Mouse (Mus musculus) spleen, adult 2 months (tissue): ENCODE results near the gene Xcr1. TPM values are rescaled to one million over a fixed set of nuclear protein-coding genes. Genes with fewer than 3 reads are reported as not detected.

Experiments
- DNase-seq, 2 experiments: peaks; one replicate each; pipeline versions ENCODE4 v3.0.0 to v3.0.0-alpha.2; 2012 to 2021; ENCODE audit warnings: low spot score in 2 of 2, low read depth in 1 of 2
- H3K27ac ChIP-seq: fragments of 200-500 bp; 2 replicates; pipeline ENCODE4 v1.5.1; 2012; ENCODE audit warnings: low read length, inconsistent platforms; ENCODE audit not compliant: insufficient read depth
- H3K27me3 ChIP-seq: fragments of 200-500 bp; 2 replicates; pipeline ENCODE4 v1.6.1; 2012; ENCODE audit warnings: mild to moderate bottlenecking, moderate library complexity, low read length, inconsistent platforms; ENCODE audit not compliant: control insufficient read depth, insufficient read depth
- H3K36me3 ChIP-seq: fragments of 200-500 bp; 2 replicates; pipeline ENCODE4 v1.6.1; 2012; ENCODE audit warnings: mild to moderate bottlenecking, low read length, inconsistent platforms; ENCODE audit not compliant: control insufficient read depth, insufficient read depth
- H3K4me1 ChIP-seq: fragments of 200-500 bp; 2 replicates; pipeline ENCODE4 v1.6.1; 2011; ENCODE audit warnings: inconsistent platforms; ENCODE audit not compliant: control insufficient read depth, insufficient read depth, insufficient read length
- H3K4me3 ChIP-seq: fragments of 200-500 bp; 2 replicates; pipeline ENCODE4 v1.5.1; 2011; ENCODE audit warnings: mild to moderate bottlenecking, inconsistent platforms; ENCODE audit not compliant: insufficient read depth, insufficient read length; ENCODE audit errors: extremely low read depth
- CTCF ChIP-seq: fragments of 200-500 bp; IDR thresholded peaks from 2 replicates; pipeline ENCODE4 v1.5.1; 2011; ENCODE audit warnings: mild to moderate bottlenecking, inconsistent platforms; ENCODE audit not compliant: insufficient read depth, insufficient read length, insufficient replicate concordance; ENCODE audit errors: extremely low read depth
- POLR2A ChIP-seq: fragments of 200-500 bp; IDR thresholded peaks from 2 replicates; pipeline ENCODE4 v1.6.1; 2011; ENCODE audit warnings: low read depth, low read length, inconsistent platforms
- WGBS: fragments of 180-500 bp; shearing (Covaris S2); methylation state at CpG from one replicate; pipeline ENCODE4 v1.1.7; 2018; 5-methylcytosine and 5-hydroxymethylcytosine counted together
- polyA plus RNA-seq: library from polyadenylated mRNA; depleted of rRNA; stranded (reverse); fragments of >200 nt; gene quantifications from 2 replicates; pipeline ENCODE4 v1.2.3, GENCODE M21; 2012; rRNA removed

The Xcr1 gene
- polyA plus RNA-seq, 1 experiment = 3.5 TPM

GRCm38 (mm10) chr9:123802896-123803295 lies 58.9 kb downstream of the Xcr1 start:
- no peak for DNase-seq
- no peak overlapping the region for H3K27ac ChIP-seq
- H3K4me3 ChIP-seq = no peak overlapping the region
- no peak for TF ChIP-seq CTCF
- no peak for TF ChIP-seq POLR2A
- peaks cover 17% of the 10 kb centered on the region for H3K36me3 ChIP-seq
- no peaks in the 10 kb centered on the region for H3K27me3 ChIP-seq
- no peaks in the 10 kb centered on the region for H3K4me1 ChIP-seq

GRCm38 (mm10) chr9:123802421-123802820 lies 59.4 kb downstream of the Xcr1 start:
- DNase-seq = no peak
- H3K27ac ChIP-seq = no peak overlapping the region
- peaks cover 18% of the 10 kb centered on the region for H3K36me3 ChIP-seq
- TF ChIP-seq POLR2A = no peak
- TF ChIP-seq CTCF = no peak
- H3K4me3 ChIP-seq = no peak overlapping the region
- H3K27me3 ChIP-seq = no peaks in the 10 kb centered on the region
- WGBS = 83% methylated on average over 2 of the region's 2 CpGs
- H3K4me1 ChIP-seq = no peaks in the 10 kb centered on the region

Other genes starting within 250 kb of the Xcr1 start
- 0.06 and 0.25 TPM in 2 replicates for gene Slc6a20b, start 229.5 kb downstream of the Xcr1 start, polyA plus RNA-seq
- 8.2 and 8.7 TPM in 2 replicates for gene Ccr9, start 183.6 kb downstream of the Xcr1 start, polyA plus RNA-seq
- gene Slc6a20a, start 183.1 kb downstream of the Xcr1 start, polyA plus RNA-seq = 5.8 and 7.1 TPM in 2 replicates
- gene Lztfl1, start 144.3 kb downstream of the Xcr1 start, polyA plus RNA-seq = 1.00 and 1.4 TPM in 2 replicates
- gene Cxcr6, start 55.6 kb downstream of the Xcr1 start, polyA plus RNA-seq = 4.2 and 5.2 TPM in 2 replicates
- 5.0 and 6.0 TPM in 2 replicates for gene Fyco1, start 10.1 kb downstream of the Xcr1 start, polyA plus RNA-seq
- 4.2 and 4.4 TPM in 2 replicates for gene Ccr1, start 106.7 kb upstream of the Xcr1 start, polyA plus RNA-seq
- gene Ccr1l1, start 116.4 kb upstream of the Xcr1 start, polyA plus RNA-seq = 0.41 and 0.53 TPM in 2 replicates
- 4.3 and 6.2 TPM in 2 replicates for gene Ccr3, start 159.9 kb upstream of the Xcr1 start, polyA plus RNA-seq
- 3.7 TPM in 2 replicates for gene Ccr2, start 239.9 kb upstream of the Xcr1 start, polyA plus RNA-seq